Mouse (Mus musculus) thymus, postnatal 14 days (tissue): ENCODE measurements at regions not wholly inside any gene's neighbourhood (a gene's known extent, or its start where the extent isn't known, plus 50 kb on each side); places are given as distances from the start of the nearest gene placed in this dataset.
"Not testable (repeated sequence)": the region's sequence is repeated elsewhere in the genome, so short reads cannot be mapped to it uniquely, and the experiment has no call there.

Experiments used
- DNase-seq: peaks from one replicate; pipeline ENCODE4 v3.0.0; 2021

DNA sequence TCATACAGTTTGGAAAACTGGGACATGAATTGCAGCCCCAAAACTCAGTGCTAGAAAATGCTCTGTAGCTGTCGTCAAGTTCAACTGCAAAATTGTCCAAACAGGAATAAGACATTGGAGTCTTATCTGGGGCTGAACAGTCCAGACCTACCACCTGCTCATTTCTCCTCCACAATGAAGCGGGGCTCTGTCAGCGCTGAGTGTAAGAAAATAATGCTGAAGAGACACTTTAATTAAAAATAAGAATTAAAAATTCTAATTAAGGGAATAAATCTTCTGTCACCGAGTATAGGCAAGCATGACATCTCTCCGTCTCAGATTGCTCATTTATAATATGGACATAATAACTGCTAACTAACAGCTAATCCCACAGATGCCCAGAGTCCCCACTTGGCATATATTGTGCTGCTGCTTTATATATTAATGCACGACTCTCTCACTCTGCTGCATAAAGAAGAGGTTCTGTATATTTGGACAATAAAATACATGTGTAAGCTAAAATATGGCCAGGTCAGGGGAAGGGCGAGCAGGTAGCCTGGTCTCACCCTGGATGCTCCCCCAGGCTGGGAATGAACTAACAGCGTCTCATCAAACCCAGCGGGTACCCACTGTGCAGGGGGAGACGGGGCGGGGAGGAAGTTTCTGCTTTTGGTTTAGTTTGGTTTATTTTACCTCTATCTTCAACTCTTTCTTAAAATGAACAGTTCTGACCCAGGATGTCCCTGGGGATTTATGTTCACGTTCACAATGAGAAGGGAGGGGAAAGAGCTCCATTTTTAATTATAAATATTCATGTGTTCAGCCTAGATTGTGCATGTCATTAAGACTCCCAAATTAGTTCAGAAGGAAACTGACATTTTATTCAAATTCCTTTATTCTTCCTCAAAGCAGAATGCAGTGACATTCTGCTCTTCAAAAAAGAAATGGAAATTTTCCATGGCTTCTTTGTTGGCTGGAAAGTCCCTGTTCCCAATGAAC lies 544.9 kb downstream of the Pdcd6ip start:
- DNase-seq = no peak

DNA sequence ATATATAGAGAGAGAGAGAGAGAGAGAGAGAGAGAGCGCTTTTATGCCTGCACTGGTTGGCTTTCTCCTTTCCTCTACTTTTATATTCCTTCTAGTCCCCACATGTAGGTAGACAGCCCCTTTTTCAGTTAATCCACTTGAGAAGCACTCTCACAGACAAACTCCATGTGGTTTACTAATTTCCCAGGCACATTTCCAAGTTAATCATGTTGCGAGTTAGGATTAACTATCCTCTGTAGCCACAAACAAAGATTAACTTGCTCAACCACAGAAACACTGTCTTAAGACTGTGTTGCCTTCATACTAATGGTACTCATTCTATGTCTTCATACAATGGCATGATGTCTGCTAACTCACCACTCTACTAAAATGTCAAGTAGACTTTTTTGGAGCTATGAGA lies 548.0 kb downstream of the Pdcd6ip start:
- no peak for DNase-seq

DNA sequence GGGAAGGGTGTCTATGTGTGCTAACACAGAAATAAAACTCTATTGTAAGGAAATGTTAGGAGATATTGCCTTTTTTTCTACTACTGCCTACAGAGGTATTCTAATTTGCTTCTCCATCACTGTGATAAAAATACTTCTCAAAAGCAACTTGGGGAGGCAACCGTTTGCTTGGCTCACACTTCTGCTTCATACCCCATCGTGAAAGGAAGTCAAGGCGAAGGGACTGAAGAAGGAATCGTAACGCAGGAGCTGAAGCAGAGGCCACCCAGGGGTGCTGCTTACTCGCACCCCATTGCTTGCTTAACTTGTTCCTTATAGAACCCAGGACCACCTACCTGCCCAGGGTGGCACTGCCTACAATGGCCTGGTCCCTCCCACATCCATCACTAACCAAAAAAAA lies 550.0 kb downstream of the Pdcd6ip start:
- no peak for DNase-seq

DNA sequence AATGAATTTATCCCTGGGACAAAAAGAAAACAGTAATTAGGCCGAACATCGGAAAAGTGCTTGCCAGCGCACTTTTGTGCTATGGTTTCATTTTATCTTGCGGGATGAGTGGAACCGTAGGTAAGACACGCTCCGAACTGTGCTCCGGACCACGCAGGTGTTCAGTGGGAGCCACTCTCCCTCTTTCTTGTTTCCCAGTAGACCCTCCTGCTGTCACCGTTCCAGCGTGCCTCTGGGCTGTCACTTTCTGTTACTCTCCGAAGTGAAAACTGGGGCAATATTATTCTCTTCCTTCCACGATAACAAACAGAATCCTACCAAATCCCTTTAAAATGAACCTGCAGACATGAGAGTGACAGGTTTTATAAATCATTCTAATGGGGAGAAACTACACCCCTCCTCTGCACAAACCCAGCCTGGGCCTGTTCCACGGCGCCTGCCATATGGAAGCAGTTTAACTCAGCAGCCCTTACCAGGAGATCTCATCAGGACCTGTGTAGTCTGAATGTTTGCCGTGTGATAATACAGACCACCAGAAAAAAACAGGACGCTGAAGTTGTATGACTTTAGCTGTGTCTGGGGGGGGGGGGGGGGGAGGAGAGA lies 550.5 kb downstream of the Pdcd6ip start:
- no peak for DNase-seq

DNA sequence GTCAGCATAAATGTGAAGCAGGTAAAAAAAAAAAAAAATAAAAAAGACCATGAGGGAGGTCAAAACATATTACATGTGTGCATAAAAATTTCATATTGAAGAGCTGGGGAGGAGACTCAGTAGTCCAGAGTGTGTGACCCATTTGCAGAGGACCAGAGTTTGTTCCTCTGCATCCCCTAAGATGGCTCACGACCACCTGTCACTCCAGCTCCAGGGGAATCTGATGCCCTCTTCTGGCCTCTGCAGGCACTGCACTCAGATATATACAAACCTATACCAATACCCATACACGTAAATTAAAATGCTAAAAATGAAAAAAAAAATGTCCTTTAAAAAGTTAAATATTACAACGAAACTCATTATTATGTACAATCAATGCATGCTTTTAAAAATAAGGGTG lies 551.4 kb downstream of the Pdcd6ip start:
- DNase-seq = no peak

DNA sequence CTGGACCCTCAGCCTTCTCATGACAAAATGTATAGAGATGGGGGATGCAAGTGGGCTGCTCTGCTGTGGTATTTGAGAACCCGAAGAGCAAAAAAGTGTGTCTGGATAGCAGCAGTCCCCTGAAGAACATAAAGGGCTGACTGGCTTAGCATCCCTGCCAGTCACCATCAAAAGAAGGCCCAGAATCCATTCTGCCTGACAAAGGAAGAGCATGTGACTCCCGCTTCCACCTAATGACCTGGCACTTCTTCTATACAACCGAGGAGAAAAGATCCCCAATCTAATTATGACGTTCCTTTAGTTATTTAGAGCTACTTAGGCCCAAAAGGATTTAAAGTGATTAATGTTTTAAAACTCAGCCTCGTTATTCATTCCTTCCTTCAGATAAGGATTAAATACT lies 559.0 kb downstream of the Pdcd6ip start:
- DNase-seq = no peak

DNA sequence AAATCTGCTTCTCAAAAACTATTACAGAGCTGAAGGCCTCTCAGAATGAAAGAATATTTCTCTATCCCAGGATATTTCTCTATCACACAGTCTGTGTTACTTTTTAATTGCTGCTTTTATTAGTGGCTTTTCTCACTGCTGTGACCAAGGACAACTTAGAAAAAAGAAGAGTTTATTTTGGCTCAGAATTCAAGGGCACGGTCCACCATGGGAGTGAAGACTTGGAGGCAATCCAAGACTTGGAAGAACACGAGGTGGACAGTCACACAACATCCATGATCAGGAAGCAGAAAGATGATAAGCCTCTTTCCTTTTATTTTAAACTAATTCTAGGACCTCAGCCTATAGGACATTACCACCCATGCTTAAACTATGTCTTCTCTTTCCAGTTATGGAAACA lies 561.5 kb downstream of the Pdcd6ip start:
- DNase-seq = no peak

DNA sequence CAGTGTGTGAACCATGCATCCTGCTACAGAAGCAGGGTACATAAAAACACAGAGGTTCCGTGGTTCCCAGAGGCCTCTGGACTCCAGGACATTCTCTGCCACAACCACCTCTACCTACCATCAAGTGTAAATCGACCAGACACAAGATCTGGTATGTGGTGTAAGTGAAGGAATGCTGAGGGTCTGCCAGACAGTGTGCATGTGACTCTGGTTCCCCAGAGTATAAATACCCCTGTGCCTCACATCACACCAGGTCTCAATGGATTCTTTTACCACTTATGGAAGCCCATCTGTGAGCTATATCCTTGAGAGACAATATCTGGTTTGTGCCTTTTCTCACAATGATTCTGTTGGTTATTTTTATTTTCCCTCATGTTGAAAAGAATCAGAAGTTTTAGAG lies 563.0 kb downstream of the Pdcd6ip start:
- no peak for DNase-seq

DNA sequence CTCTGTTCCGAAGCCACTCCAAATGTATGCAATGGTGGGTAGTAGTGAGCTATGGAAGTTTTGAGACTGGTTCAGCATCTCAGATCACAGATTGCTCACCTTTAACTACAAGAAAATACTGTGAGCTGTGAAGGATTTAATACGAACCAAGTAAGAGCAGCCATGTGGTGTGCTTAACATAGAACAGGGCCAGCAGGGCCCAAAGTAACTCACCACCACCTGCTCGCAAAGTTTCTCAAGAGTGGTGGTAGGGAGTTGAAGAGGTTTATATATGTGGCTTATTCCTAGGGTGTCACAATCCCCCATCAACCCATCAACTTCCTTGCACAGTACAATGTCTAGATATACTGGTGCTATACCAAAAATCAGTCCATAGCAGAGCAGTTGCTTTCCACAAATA lies 573.4 kb downstream of the Pdcd6ip start:
- DNase-seq = no peak

DNA sequence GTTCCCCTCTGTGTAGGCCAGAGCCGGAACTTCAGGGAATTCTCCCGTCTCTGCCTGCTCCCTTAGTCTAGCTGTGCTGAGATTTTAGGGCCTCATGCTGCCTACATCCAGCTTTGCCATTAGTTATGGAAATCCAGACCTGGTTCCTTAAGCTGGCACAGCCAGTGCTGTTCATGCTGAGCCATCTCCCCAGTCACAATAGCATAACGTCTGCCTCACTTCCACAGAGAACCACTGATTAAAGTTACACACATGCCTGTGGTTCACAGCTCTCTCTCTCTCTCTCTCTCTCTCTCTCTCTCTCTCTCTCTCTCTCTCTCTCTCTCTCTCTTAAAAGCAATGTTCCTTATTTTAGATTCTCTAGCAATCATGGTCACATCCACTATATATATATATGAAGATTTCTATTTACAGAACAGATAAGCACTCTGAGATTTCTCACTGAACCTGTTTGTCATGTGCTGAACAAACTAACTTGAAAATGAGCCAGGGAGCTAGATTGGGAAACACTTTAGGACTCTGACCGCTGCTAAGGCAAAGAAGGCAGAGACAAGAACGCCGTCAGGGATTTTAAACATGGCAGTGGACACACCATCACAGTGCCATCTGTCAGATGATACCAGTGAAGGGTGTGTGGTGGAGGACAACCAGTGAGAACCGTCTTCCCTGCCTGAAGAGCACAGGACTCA lies 584.9 kb downstream of the Pdcd6ip start:
- DNase-seq = no peak

DNA sequence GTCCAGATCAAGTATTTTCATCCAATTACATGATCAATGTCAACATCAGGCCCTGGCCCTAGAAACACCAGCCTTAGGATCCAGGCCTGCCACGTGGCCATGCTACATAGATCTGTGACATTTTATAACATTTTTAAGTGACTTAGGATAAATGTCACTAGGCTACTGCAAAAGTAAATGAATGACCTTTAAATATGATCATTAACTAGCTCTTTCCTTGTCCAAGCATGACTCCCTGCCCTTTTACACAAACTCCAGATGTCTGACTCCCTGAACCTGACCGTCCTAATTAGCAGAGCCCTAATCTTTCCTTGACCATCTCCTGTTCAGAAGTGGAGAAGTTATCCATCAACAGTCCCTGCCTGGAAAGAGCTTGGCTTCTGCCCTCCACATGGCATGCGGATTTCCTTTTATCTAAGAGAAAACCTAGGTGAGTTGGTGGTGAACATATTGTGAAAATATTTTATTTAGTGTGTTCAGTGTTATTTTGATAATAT lies 585.8 kb downstream of the Pdcd6ip start:
- no peak for DNase-seq

DNA sequence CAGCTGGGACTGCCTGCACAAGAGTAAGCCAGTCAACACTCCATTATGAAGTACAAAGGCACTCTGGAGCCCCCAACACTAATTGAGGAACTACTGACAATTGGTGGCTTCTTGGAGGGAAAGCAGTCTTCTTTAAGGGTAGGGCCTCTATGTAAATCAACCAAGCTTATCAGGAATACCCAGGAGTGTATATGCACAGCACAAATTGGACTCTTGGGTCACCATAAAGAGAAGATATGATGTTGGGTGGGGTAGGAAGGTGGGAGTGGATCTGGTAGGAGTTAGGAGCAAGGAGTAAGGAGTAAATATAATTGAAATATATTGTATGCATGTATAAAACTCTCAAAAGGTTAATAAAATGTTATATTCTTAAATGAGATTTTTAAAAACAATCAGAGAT lies 587.7 kb downstream of the Pdcd6ip start:
- no peak for DNase-seq

DNA sequence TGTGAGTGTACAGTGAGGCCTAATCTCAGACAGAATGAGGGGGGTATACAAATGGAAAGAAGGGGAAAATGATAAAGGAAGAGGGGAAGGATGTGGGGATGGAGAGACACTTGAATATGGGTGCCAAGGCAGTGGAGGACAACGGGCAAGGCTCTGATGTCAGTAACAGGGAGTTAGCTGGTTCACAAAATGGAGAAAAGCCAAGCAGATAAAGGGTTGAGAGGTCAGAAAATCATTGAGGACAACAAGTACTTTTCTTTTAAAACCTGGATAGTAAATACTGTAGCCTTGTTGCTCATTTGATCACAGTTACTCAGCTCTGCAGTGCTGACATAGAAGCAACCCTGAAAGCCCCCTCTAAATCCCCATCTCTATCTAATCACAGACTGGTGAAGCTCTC lies 588.3 kb downstream of the Pdcd6ip start:
- DNase-seq = no peak

DNA sequence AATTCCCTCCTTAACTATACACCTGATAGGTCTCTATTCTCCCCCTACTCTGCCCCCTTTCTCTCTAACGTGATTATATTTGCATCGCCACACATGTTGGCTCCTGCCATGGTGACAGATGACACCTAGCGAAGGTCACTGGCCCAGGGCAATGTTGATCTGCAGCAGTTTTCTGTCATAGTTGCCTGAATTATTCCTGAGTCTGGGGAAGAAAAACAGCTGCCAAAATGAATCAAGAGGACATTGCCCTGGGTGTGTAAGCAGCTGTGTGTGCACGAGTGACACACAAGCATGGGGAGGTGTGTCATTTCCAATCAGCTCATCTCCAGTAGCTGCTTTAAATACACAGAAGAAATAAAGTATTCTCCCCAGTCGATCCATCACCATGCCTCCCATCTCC lies 592.5 kb downstream of the Pdcd6ip start:
- DNase-seq = no peak

DNA sequence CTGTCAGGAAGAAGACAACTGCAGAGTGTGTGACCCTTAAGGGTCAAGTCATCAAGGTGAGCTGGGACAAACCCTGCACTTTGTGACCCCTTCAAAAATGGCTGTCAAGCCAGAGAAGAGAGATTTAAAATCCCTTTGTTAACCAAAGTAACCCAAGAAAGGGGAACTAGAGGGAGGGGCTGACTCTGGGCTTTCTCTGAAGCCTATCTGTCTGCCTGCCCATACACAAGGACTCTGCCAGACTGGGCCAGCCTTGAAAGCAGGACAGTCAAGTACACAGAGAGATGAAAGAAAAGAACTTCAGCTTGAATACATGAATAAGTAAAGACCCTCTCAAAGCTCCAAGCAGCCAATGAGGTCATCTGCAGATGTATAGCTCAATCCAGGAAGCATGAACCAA lies 595.3 kb downstream of the Pdcd6ip start:
- DNase-seq = no peak

DNA sequence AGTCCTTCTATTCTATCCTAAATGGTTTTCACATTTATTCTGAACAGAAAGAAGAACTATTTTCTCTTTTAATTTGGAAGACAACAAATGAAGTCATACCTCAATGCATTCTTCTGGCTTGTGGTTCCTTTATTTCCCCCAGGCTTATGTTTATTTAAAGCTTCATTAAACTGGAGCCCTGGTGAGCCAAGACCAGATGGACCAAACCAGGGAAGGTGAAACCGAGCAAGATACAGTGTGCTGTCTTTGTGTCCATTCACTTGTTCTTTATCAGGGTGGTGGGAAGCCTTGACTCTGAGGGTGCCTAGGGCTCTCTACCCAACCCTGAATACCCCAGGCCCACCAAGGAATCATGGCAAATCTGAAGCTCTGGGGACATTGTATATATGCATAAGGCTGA lies 606.3 kb downstream of the Pdcd6ip start:
- no peak for DNase-seq

DNA sequence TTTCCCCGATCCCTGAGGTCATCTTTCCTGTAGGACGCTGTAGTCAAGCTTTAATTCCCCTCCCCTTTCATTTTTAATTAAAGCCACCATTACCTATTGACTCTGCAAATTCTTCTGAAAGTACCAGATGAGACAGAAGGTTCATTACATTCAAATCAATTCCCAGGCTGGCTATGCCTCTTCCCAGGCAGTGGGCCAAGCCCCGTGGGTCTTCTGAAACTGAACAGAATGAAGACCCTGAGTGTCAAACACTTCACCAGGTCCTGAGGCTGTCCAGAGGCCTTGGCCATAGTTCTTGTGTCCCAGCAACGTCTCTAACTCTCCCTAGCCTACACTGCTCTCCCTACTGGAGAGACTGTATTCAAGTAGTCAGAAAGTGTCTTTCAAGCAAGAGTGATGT lies 607.4 kb downstream of the Pdcd6ip start:
- no peak for DNase-seq

DNA sequence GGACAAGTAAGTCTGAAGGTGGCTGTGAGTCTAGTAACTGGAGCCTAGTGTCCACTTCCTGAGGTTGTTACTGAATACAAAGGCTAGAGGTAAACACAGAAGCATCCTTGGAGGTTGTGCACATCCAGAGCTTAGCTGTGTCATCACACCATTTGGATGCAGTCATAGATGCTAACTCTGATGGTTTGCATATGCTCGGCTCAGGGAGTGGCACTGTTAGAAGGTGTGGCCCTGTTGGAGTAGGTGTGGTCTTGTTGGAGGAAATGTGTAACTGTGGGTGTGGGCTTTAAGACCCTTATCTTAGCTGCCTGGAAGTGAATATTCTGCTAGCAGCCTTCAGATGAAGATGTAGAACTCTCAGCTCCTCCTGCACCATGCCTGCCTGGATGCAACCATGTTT lies 612.6 kb downstream of the Pdcd6ip start:
- not testable (repeated sequence) for DNase-seq

DNA sequence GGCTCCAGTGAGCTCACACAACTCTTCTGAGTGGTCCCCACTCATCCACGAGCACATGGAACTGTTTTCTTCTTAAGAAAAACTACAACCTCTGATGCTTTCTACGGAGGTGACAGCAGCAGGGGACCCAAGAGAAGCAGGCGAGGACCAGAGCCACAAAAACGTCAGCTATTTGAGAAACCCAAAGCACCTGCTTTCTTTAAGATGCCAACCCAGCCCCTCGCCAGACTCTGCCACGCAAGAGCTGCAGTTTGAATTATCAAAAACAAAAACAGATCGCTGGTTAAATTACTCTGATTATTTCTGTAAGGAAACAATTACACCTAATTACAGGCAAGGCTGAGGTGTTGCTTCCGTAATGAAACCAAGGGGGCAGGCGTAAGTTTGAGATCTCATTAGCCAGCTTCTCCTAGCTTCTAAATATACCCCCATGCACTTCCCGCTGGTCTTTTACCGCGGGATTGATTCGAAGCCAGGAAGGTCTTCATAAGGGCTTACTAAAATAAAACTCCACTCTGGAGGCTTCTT lies 614.1 kb downstream of the Pdcd6ip start:
- no peak for DNase-seq

DNA sequence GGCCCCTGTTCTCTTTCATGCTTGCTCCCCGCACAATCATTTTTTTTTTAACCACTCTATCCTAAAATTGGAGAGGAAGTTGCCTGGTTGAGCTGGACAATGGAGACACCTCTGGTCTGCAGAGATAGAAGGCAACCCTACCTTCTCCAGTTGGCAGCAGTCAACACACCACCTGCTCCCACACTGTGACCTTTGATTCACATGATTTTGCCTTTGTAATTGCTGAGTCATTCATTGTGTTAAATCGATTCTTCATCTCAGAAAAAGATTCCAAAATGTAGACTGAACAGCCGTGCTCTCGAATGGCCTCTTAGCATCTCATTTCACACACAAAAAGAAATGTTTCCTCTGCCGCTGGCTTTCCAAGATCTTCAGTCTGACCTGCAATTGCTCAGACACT lies 616.2 kb downstream of the Pdcd6ip start:
- DNase-seq = no peak

DNA sequence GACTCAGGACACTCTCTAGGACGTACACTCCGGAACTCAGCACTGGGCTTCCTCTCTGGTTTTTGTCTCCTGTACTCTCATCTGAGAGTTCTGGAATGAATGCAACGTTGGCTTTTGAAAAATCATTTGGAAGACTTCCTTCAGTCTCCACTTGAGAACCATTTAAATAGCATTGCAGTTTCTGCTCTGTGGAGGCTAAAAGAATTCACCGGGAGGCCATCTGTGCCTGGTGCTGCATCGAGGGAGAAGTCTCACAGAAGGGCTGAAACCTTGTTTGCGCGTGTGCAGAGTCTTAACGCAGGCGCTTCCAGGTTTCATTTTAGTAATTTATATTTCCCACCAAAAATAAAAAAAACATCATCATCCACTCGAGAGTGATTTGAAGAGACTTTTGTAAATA lies 620.3 kb downstream of the Pdcd6ip start:
- no peak for DNase-seq

DNA sequence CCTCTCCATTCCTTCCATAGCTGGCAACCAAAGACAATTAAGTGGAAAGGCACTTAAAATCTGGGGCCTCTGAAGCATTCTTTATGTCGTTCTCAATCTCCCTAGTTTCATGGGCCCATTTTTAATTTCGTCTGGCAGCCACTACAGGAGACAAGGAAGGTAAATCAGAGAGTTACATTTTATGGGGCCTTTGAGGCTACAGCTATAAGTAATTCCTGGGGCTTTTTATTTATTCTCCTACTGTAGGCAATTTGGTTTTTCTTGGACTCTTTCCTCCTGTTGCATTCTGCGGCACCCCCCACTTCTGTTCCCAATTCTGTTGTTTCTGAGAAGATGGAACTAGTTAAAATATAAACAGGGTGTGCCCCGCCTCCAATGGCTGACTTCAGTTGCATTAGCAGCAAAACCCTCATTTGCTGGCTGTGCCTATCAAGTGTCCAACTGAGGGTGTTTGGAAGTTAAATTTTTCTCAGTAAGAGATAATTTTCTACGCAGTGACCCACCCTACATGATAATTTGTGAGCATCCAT lies 622.7 kb downstream of the Pdcd6ip start:
- no peak for DNase-seq

DNA sequence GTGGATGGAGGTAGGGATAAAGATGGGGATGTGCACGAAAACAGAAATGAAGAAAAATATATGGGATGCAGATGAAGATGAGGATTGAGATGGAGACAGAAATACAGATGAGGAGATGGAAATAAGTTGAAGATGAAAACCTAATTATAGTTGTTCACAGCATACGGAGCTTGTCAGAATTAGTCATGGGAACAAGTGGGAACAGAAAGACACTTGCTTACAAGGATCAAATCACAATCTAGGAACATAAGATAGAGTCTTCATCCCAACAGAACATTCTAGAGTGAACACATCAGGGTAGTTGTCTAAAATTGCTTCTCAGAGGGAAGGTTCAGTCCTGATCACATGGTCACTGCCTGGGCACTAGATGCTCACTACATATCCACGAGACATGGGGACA lies 633.2 kb downstream of the Pdcd6ip start:
- no peak for DNase-seq
